Mouse (Mus musculus) forebrain, embryonic 12.5 days (tissue): ENCODE measurements around the gene Abca7. TPM values are rescaled to one million over a fixed set of nuclear protein-coding genes. Genes with fewer than 3 reads are reported as not detected.
A peak's percentile ranks its signal among the peaks of the same experiment; 100 is the strongest.
"Not testable (repeated sequence)": the region's sequence is repeated elsewhere in the genome, so short reads cannot be mapped to it uniquely, and the experiment has no call there.

ENCODE experiments used
- ATAC-seq: fragments of 200-750 bp; cut with Nextera tagmentation; 2 replicates; pipeline ENCODE4 v1.8.0; 2017; ENCODE audit warnings: moderate TSS enrichment; ENCODE audit not compliant: low FRiP score
- H3K27ac ChIP-seq: fragments of 300-500 bp; sonication (generic); 2 replicates; pipeline ENCODE4 v1.5.1; 2016; ENCODE audit warnings: mild to moderate bottlenecking
- H3K27me3 ChIP-seq: fragments of 300-500 bp; sonication (generic); 2 replicates; pipeline ENCODE4 v1.6.1; 2016; ENCODE audit warnings: mild to moderate bottlenecking
- H3K36me3 ChIP-seq: fragments of 300-500 bp; sonication (generic); replicated peaks from 2 replicates; pipeline ENCODE4 v1.6.1; 2016; ENCODE audit warnings: mild to moderate bottlenecking
- H3K4me1 ChIP-seq: fragments of 300-500 bp; sonication (generic); 2 replicates; pipeline ENCODE4 v1.6.1; 2016
- H3K4me2 ChIP-seq: fragments of 300-500 bp; sonication (generic); 2 replicates; pipeline ENCODE4 v1.6.1; 2016; ENCODE audit warnings: mild to moderate bottlenecking, moderate library complexity
- H3K4me3 ChIP-seq: fragments of 300-500 bp; sonication (generic); replicated peaks from 2 replicates; pipeline ENCODE4 v1.5.1; 2016; ENCODE audit warnings: mild to moderate bottlenecking
- H3K9ac ChIP-seq: fragments of 300-500 bp; sonication (generic); 2 replicates; pipeline ENCODE4 v1.6.1; 2016; ENCODE audit warnings: mild to moderate bottlenecking
- H3K9me3 ChIP-seq: fragments of 300-500 bp; sonication (generic); 2 replicates; pipeline ENCODE4 v1.6.1; 2016
- WGBS: fragments of 180-500 bp; shearing (Covaris S2); methylation state at CpG from one replicate; pipeline ENCODE4 v1.1.7; 2016; 5-methylcytosine and 5-hydroxymethylcytosine counted together
- polyA plus RNA-seq: library from polyadenylated mRNA; unstranded; fragments of >200 nt; fragmentation: Nextera tagmentation; extraction: Ambion mirVana; gene quantifications from 2 replicates; pipeline ENCODE4 v1.2.1, GENCODE M21; 2016

Gene Abca7
- polyA plus RNA-seq, 1 experiment from 2014 or later, result 5.8 TPM

- 76% methylated on average over 20 of the region's 20 CpGs for WGBS
- Histone ChIP-seq H3K4me1 (no peaks in the 10 kb centered on the region), H3K27me3 (peaks cover 3% of the 10 kb centered on the region; the same call in 1 of the 2 replicates), H3K27ac (no peak overlapping the region), H3K9me3 (no peaks in the 10 kb centered on the region), H3K4me2 (no peak overlapping the region), H3K36me3 (no peaks in the 10 kb centered on the region), H3K9ac (no peak overlapping the region), H3K4me3 (no peak overlapping the region)
- ATAC-seq, result no peak
These were observed 31.6 kb downstream of the Abca7 start for GRCm38 (mm10) chr10:80027681-80028520.

GRCm38 (mm10) chr10:80028521-80028846, 32.2 kb downstream of the Abca7 start:
- H3K4me1 ChIP-seq, result no peaks in the 10 kb centered on the region
- ATAC-seq, result no peak
- H3K4me2 ChIP-seq, result no peak overlapping the region
- H3K36me3 ChIP-seq, result no peaks in the 10 kb centered on the region
- H3K27ac ChIP-seq, result no peak overlapping the region
- no peak overlapping the region for H3K9ac ChIP-seq
- peaks cover 3% of the 10 kb centered on the region; the same call in 1 of the 2 replicates for H3K27me3 ChIP-seq
- 92% methylated on average over 13 of the region's 13 CpGs for WGBS
- H3K9me3 ChIP-seq, result no peaks in the 10 kb centered on the region
- H3K4me3 ChIP-seq, result no peak overlapping the region

- Histone ChIP-seq H3K4me2 (no peak overlapping the region), H3K36me3 (peaks cover 9% of the 10 kb centered on the region), H3K27me3 (peaks cover 3% of the 10 kb centered on the region; the same call in 1 of the 2 replicates), H3K9ac (no peak overlapping the region), H3K27ac (no peak overlapping the region), H3K4me3 (no peak overlapping the region), H3K9me3 (no peaks in the 10 kb centered on the region), H3K4me1 (no peaks in the 10 kb centered on the region; the same call in 1 of the 2 replicates)
- no peak for ATAC-seq
- 91% methylated on average over 9 of the region's 9 CpGs for WGBS
These were observed 33.9 kb downstream of the Abca7 start for GRCm38 (mm10) chr10:80030191-80030590.

- H3K9me3 ChIP-seq, result no peaks in the 10 kb centered on the region
- ATAC-seq, result no peak
- H3K36me3 ChIP-seq, result peaks cover 14% of the 10 kb centered on the region
- WGBS, result 90% methylated on average over 17 of the region's 17 CpGs
- H3K4me3 ChIP-seq, result no peak overlapping the region
- H3K4me1 ChIP-seq, result no peaks in the 10 kb centered on the region; the same call in 1 of the 2 replicates
- H3K27ac ChIP-seq, result no peak overlapping the region
- 0 out of 2 replicates have a peak overlapping the region, but pooled peaks have one; percentile 21 for H3K9ac ChIP-seq
- H3K4me2 ChIP-seq, result no peak overlapping the region
- peaks cover 3% of the 10 kb centered on the region; the same call in 1 of the 2 replicates for H3K27me3 ChIP-seq
These were observed 34.4 kb downstream of the Abca7 start for GRCm38 (mm10) chr10:80030736-80031135.

- 69% methylated on average over 5 of the region's 5 CpGs for WGBS
- Histone ChIP-seq H3K9ac (no peak overlapping the region), H3K4me1 (peaks cover 2% of the 10 kb centered on the region; the same call in 1 of the 2 replicates), H3K4me2 (no peak overlapping the region), H3K4me3 (no peak overlapping the region), H3K9me3 (no peaks in the 10 kb centered on the region), H3K27ac (no peak overlapping the region), H3K27me3 (no peaks in the 10 kb centered on the region), H3K36me3 (peaks cover 36% of the 10 kb centered on the region)
- no peak for ATAC-seq
These were observed 36.6 kb downstream of the Abca7 start for GRCm38 (mm10) chr10:80032799-80033480.

GRCm38 (mm10) chr10:80033511-80034391, 37.5 kb downstream of the Abca7 start:
- Histone ChIP-seq H3K9me3 (no peaks in the 10 kb centered on the region), H3K4me2 (no peak overlapping the region), H3K36me3 (peaks cover 41% of the 10 kb centered on the region), H3K4me3 (no peak overlapping the region), H3K9ac (no peak overlapping the region), H3K27ac (no peak overlapping the region), H3K27me3 (no peaks in the 10 kb centered on the region), H3K4me1 (peaks cover 10% of the 10 kb centered on the region)
- ATAC-seq, result 0 out of 2 replicates have a peak, but pooled peaks have one; percentile 33
- WGBS, result 47% methylated on average over 9 of the region's 9 CpGs

GRCm38 (mm10) chr10:80035148-80035547, 38.9 kb downstream of the Abca7 start:
- Histone ChIP-seq H3K4me1 (peaks cover 13% of the 10 kb centered on the region), H3K36me3 (peaks cover 41% of the 10 kb centered on the region), H3K9ac (no peak overlapping the region), H3K4me2 (no peak overlapping the region), H3K9me3 (no peaks in the 10 kb centered on the region), H3K27ac (no peak overlapping the region), H3K4me3 (no peak overlapping the region), H3K27me3 (no peaks in the 10 kb centered on the region)
- no peak for ATAC-seq
- WGBS, result 87% methylated on average over 8 of the region's 8 CpGs

GRCm38 (mm10) chr10:80035686-80036085, 39.4 kb downstream of the Abca7 start:
- no peak overlapping the region for H3K9ac ChIP-seq
- no peaks in the 10 kb centered on the region for H3K9me3 ChIP-seq
- ATAC-seq, result no peak
- 90% methylated on average over 5 of the region's 5 CpGs for WGBS
- H3K27me3 ChIP-seq, result no peaks in the 10 kb centered on the region
- H3K36me3 ChIP-seq, result peaks cover 41% of the 10 kb centered on the region
- no peak overlapping the region for H3K4me3 ChIP-seq
- no peak overlapping the region for H3K4me2 ChIP-seq
- H3K27ac ChIP-seq, result no peak overlapping the region
- peaks cover 13% of the 10 kb centered on the region for H3K4me1 ChIP-seq

- Histone ChIP-seq H3K4me1 (peaks cover 13% of the 10 kb centered on the region), H3K4me2 (no peak overlapping the region), H3K36me3 (peaks cover 41% of the 10 kb centered on the region), H3K9me3 (no peaks in the 10 kb centered on the region), H3K27ac (0 out of 2 replicates have a peak overlapping the region, but pooled peaks have one; percentile 42), H3K27me3 (no peaks in the 10 kb centered on the region), H3K4me3 (no peak overlapping the region), H3K9ac (no peak overlapping the region)
- no peak for ATAC-seq
- WGBS, result 89% methylated on average over 13 of the region's 13 CpGs
These were observed 40.5 kb downstream of the Abca7 start for GRCm38 (mm10) chr10:80036832-80037231.

- Histone ChIP-seq H3K9me3 (no peaks in the 10 kb centered on the region), H3K4me2 (peak within 1 kb of the TSS; percentile 79), H3K27me3 (no peaks in the 10 kb centered on the region), H3K4me1 (peaks cover 17% of the 10 kb centered on the region), H3K36me3 (peaks cover 38% of the 10 kb centered on the region), H3K27ac (peak within 1 kb of the TSS; percentile 63; the same call in 1 of the 2 replicates), H3K4me3 (peak within 1 kb of the TSS; percentile 84), H3K9ac (peak within 1 kb of the TSS; percentile 82)
- WGBS, result under 1% methylated on average over 40 of the region's 40 CpGs
- ATAC-seq, result peak; percentile 98
These were observed 43.3 kb downstream of the Abca7 start, which contains the start of gene Polr2e for GRCm38 (mm10) chr10:80039559-80039979. Polr2e (minus strand) TSS chr10:80039795.

GRCm38 (mm10) chr10:80041409-80042060, 45.2 kb downstream of the Abca7 start:
- H3K27me3 ChIP-seq, H3K4me2 ChIP-seq, H3K4me3 ChIP-seq, H3K9ac ChIP-seq, H3K27ac ChIP-seq, ATAC-seq, H3K9me3 ChIP-seq: not testable (repeated sequence)
- peaks cover 19% of the 10 kb centered on the region for H3K36me3 ChIP-seq
- peaks cover 18% of the 10 kb centered on the region for H3K4me1 ChIP-seq
- 89% methylated on average over 8 of the region's 8 CpGs for WGBS
